Mouse (Mus musculus) hindbrain, embryonic 11.5 days (tissue): ENCODE data around the gene Btbd35f3. TPM values are rescaled to one million over a fixed set of nuclear protein-coding genes. Genes with fewer than 3 reads are reported as not detected.
"Not testable (repeated sequence)": the region's sequence is repeated elsewhere in the genome, so short reads cannot be mapped to it uniquely, and the experiment has no call there.

Source experiments
- ATAC-seq: fragments of 200-750 bp; cut with Nextera tagmentation; 2 replicates; pipeline ENCODE4 v1.8.0; 2017; ENCODE audit warnings: mild to moderate bottlenecking, moderate TSS enrichment, moderate library complexity; ENCODE audit not compliant: low FRiP score
- DNase-seq: peaks from one replicate; pipeline ENCODE4 v3.0.0-alpha.2; 2015; ENCODE audit warnings: low spot score
- H3K27ac ChIP-seq: fragments of 300-500 bp; sonication (generic); 2 replicates; pipeline ENCODE4 v1.5.1; 2014; ENCODE audit warnings: mild to moderate bottlenecking, low read depth, low read length
- H3K27me3 ChIP-seq: fragments of 300-500 bp; sonication (generic); 2 replicates; pipeline ENCODE4 v1.6.1; 2014; ENCODE audit warnings: mild to moderate bottlenecking, low read length, moderate library complexity, mixed read lengths; ENCODE audit not compliant: control insufficient read depth, insufficient read depth
- H3K36me3 ChIP-seq: fragments of 300-500 bp; sonication (generic); 2 replicates; pipeline ENCODE4 v1.6.1; 2014; ENCODE audit warnings: mild to moderate bottlenecking, low read length, moderate library complexity, mixed read lengths; ENCODE audit not compliant: control insufficient read depth, insufficient read depth
- H3K4me1 ChIP-seq: fragments of 300-500 bp; sonication (generic); replicated peaks from 2 replicates; pipeline ENCODE4 v1.6.1; 2014; ENCODE audit warnings: low read length, mixed read lengths; ENCODE audit not compliant: control insufficient read depth, insufficient read depth
- H3K4me2 ChIP-seq: fragments of 300-500 bp; sonication (generic); replicated peaks from 2 replicates; pipeline ENCODE4 v1.6.1; 2014; ENCODE audit warnings: mild to moderate bottlenecking, low read depth, low read length
- H3K4me3 ChIP-seq: fragments of 300-500 bp; sonication (generic); 2 replicates; pipeline ENCODE4 v1.5.1; 2014; ENCODE audit warnings: low read depth, low read length
- H3K9ac ChIP-seq: fragments of 300-500 bp; sonication (generic); 2 replicates; pipeline ENCODE4 v1.6.1; 2014; ENCODE audit warnings: low read depth, low read length
- H3K9me3 ChIP-seq: fragments of 300-500 bp; sonication (generic); 2 replicates; pipeline ENCODE4 v1.6.1; 2016; ENCODE audit warnings: low read length; ENCODE audit not compliant: control insufficient read depth
- WGBS: fragments of 180-500 bp; shearing (Covaris S2); extraction: QIAGEN DNeasy Blood & Tissue Kit; methylation state at CpG from one replicate; pipeline ENCODE4 v1.1.7; 2014; 5-methylcytosine and 5-hydroxymethylcytosine counted together
- polyA plus RNA-seq: library from polyadenylated mRNA; unstranded; fragments of >200 nt; fragmentation: Nextera tagmentation; extraction: Ambion mirVana; gene quantifications from 2 replicates; pipeline ENCODE4 v1.2.1, GENCODE M21; 2014

Gene Btbd35f3
- polyA plus RNA-seq = not detected in 2 replicates

- H3K4me2 ChIP-seq, H3K27me3 ChIP-seq, ATAC-seq, H3K9me3 ChIP-seq, H3K36me3 ChIP-seq, H3K4me3 ChIP-seq, H3K27ac ChIP-seq, H3K9ac ChIP-seq, DNase-seq, H3K4me1 ChIP-seq: not testable (repeated sequence)
- no CpG with 5 or more reads among the region's 3 CpGs for WGBS
Observed at GRCm38 (mm10) chrX:4037374-4037773, at the start of gene Btbd35f3. Gene Btbd35f3 (plus strand): TSS chrX:4037674.

Other genes with a start within 250 kb of the Btbd35f3 start
- not detected in 2 replicates for gene Btbd35f16, start 80.7 kb upstream of the Btbd35f3 start, polyA plus RNA-seq
- not detected in 2 replicates for gene Btbd35f28, start 158.9 kb downstream of the Btbd35f3 start, polyA plus RNA-seq